Mouse (Mus musculus): ENCODE measurements around the gene Slc35e3.
"Not testable (repeated sequence)": the region's sequence is repeated elsewhere in the genome, so short reads cannot be mapped to it uniquely, and the experiment has no call there.

Slc35e3 gene

GRCm38 (mm10) chr10:117762281-117762830 is 16.2 kb upstream of the Slc35e3 start:
- DNase-seq (ENCODE audit: low read depth, low spot score) = no peak

- DNase-seq (ENCODE audit: low read depth, low spot score) = no peak
These were observed 15.4 kb upstream of the Slc35e3 start for GRCm38 (mm10) chr10:117761551-117761950.

DNA sequence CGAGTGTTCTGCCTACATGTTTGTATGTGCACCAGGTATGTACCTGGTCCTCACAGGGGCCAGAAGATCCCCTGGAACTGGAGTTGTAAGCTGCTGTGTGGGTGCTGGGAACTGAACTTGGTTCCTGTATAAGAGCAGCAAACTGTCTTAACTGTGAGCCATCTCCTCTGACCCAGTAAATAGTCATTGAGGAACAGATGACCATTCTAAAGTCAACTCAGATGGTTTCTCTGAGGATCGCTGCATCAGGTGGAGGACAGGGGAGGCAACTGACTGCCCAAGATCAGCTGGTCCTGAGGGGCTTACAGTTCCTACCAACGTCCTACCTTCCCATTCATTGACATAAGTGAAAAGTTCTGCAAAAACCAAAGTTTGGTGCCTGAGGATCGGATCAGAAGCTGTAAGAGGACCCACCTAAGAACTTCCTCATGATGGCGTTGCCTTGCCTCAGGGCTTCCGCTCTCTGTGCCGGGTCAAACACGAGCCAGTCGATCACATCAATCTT is 14.7 kb upstream of the Slc35e3 start:
- no peak for DNase-seq (ENCODE audit: low read depth, low spot score)

- DNase-seq (ENCODE audit: low read depth, low spot score) = no peak
These were observed 13.9 kb upstream of the Slc35e3 start for GRCm38 (mm10) chr10:117759844-117760630.

GRCm38 (mm10) chr10:117758749-117759727 is 12.9 kb upstream of the Slc35e3 start:
- DNase-seq (ENCODE audit: low read depth, low spot score) = no peak

- DNase-seq (ENCODE audit: low read depth, low spot score) = not testable (repeated sequence)
These were observed 12.2 kb upstream of the Slc35e3 start for GRCm38 (mm10) chr10:117758344-117758743.

DNA sequence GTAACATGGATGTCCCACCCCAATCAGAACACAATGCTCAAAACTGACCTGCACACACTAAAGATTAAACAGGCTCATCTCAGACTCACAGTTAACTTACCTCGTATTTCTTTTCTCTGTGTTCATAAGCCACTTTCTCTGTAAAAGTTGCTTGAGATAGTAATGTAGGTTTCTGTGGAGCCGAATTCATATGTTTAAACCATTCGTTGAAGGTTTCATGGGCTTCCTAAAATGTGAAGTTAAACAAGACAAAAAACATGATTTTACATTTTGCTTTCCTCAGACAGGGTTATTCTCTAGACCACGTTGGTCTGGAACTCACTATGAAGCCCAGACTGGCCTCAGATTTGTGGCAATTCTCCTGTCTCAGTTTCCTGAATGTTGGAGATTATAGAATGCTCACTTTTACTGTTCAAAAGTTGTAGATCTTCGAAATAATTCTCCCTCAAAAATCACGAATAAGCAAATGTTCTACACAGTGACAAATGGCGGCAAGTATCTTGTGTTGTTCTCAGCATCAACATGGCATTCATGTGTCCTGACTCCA is 11.7 kb upstream of the Slc35e3 start:
- DNase-seq (ENCODE audit: low read depth, low spot score) = no peak

DNA sequence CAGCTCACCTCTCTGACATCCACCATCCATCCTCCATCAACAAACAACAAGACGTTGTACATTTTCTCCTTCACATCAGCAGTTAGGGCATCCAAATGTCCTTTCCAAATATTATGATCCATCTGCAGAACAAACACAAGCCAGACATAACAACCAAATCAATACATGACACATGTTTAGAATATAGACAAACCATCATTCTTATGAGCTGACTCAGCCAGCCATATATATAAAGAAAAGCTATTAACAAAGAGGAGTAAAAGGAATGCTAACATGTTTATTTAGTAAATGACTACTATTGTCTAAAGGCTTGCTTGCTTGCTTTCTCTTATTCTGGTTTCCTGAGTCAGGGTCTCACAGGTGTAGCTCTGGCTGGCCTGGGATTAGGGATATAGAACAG is 11.1 kb upstream of the Slc35e3 start:
- DNase-seq (ENCODE audit: low read depth, low spot score) = no peak

DNA sequence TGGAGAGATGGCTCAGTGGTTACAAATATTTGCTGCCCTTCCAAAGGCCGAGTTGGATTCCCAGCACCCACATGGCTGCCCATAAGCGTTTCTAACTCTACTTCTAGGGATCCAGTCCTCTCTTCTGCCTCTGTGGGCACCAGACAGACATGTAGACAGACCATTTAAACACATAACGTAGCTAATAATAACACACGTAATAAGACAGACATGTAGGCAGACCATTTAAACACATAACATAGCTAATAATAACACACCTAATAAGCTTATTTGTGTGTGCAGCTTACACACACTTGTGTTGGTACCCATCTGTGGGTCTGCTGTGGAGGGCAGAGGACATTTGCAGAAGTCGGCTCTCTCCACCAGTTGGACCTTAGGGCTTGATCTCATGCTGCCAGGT is 10.6 kb upstream of the Slc35e3 start:
- no peak for DNase-seq (ENCODE audit: low read depth, low spot score)

GRCm38 (mm10) chr10:117755799-117756467 is 9.8 kb upstream of the Slc35e3 start:
- DNase-seq (ENCODE audit: low read depth, low spot score) = no peak

DNA sequence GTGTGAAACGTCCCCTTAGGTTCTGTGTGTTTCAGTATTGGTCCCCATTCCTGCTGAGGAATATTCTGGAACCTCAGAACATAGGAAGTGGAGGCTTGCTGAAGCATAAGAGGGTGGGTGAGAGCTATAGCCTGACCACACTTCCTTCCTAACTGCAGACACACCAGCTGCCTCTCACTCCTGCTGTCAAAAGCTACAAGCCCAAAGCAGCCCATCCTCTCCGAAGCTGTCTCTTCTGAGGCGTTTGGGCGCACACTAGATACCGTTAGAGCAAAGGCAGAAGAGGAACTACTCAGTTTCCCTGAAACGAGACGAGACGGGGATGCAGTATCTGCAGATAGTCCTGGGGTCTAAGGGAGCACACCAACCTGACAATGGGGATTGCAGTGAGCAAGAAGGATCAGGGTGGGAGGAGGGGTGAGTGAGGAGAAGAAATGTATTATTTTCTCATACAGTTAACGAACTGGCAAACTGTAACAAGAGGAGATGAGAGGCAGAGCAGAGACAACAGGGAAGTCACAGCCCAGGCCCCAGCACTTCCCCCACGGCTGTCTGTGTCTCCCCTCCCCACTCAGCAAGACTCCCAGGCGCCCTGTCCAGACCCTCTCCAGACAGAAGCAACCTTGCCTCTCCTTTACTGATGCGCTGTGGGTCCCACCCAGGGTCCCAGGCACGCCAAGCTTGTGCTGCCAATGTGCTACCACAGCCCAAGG is 9.1 kb upstream of the Slc35e3 start:
- no peak for DNase-seq (ENCODE audit: low read depth, low spot score)

GRCm38 (mm10) chr10:117754609-117754940 is 8.4 kb upstream of the Slc35e3 start:
- DNase-seq (ENCODE audit: low read depth, low spot score) = no peak

DNA sequence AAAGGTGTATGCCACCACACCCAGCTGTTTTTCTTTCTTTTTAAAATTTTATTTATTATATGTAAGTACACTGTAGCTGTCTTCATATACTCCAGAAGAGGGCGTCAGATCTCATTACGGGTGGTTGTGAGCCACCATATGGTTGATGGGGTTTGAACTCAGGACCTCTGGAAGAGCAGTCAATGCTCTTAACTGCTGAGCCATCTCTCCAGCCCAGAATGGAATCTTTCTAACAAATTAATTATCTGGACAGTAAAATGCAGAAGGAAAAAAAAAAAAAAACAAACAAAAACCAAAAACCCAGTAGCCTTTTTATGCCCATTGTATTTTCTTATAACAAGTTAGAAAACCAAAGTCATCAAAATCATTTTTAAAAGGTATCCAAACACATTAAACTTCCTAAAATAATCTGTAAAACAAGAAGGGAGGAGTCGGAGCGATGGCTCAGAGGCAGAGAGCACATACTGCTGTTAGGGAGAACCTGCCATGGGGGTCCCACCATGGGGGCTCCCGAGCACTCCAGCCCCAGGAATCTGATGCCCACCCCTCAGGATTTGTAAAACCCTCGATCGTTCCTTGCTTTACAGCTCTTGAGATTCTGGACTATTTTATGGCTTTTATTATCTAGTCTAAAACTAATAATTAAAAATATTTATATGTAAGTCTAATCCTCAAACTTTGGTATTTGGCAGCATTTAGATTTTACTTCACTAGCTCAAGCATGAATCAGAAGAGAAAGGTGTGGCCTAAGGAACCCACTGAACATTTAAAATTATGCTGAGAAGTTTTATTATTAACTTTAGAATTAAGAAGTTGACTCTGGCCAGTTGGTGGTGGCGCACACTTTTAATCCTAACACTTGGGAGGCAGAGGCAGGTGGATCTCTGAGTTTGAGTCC is 7.8 kb upstream of the Slc35e3 start:
- DNase-seq (ENCODE audit: low read depth, low spot score) = no peak

DNA sequence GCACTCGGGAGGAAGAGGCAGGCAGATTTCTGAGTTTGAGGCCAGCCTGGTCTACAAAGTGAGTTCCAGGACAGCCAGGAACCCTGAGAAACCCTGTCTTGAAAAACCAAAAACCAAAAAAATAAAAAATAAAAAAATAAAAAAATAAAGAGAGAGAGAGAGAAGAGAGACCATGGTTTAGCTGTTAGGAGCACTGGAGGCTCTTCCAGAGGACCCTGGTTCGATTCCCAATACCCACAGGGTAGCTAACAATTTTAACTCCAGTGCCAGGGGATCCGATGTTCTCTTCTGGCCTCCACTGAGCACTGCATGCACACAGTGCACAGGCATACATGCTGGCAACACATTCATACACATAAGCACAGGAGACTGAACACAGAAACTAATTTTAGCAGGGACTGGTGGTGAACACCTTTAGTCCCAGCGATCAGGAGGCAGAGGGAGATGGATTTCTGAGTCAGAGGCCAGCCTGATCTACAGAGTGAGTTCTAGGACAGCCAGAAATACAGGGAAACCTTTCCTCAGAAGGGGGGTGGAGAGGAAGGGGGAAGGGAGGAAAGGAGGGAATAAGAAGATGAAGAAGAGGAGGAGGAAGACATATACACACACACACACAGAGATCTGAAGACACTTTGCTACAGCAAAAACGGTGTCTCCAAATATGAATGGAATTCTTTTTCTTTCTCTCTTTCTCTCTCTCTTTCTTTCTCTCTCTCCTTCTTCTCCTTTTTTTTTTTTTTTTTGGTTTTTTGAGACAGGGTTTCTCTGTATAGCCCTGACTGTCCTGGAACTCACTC is 6.9 kb upstream of the Slc35e3 start:
- no peak for DNase-seq (ENCODE audit: low read depth, low spot score)

DNA sequence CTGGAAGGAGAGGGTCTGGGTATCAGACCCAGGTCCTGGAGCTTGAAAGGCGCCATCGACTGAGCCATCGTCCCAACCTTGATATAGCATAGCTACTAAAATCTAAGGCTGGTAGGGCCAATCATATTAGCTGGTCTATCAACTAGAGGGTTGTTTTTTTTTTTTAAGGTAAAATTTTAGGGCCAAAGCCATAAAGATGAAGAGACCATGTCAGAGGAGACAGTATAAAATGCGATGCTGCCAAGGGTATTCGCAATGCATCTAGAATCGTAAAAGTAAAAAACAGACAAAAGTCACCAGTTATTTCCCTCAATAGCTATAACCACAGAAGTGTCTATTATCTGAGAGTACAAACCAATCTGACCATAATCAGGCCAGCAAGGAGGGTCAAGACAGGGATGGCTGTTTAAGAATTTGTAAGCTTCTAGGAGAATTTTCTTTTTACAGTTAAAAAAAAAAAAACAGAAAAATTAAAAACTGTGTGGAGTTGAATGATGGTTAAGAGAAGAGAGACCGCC is 6.2 kb upstream of the Slc35e3 start:
- no peak for DNase-seq (ENCODE audit: low read depth, low spot score)

DNA sequence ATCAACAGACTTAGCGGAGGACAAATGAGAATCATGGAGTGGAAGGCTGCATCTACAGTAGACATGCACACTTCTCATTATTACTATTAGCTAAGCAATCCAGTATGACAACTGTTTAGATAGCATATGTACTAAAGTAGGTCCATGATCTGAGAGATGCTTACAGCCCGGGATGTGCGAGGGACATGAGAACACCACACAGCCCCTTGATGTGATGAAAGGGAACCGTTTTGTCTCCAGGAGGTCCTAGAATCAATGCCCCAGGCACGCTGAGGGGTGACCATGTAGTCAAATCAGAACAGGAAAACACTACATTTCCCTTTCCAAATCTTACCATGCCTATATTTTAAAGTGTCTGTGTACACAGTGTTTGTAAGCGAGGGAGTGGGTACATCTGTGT is 5.6 kb upstream of the Slc35e3 start:
- DNase-seq (ENCODE audit: low read depth, low spot score) = no peak

GRCm38 (mm10) chr10:117751282-117751610 is 5.1 kb upstream of the Slc35e3 start:
- no peak for DNase-seq (ENCODE audit: low read depth, low spot score)

- DNase-seq (ENCODE audit: low read depth, low spot score) = no peak
These were observed 4.5 kb upstream of the Slc35e3 start for GRCm38 (mm10) chr10:117750529-117751281.

Data from WW6 (cell line).